Mouse (Mus musculus) myocyte (in vitro differentiated cells): ENCODE results near the gene Pnmt.

ENCODE experiments used
- CEBPB ChIP-seq: IDR thresholded peaks from 2 replicates; pipeline ENCODE4 v1.6.1; 2011; ENCODE audit warnings: mild to moderate bottlenecking, moderate library complexity; ENCODE audit not compliant: poor library complexity, insufficient read depth, severe bottlenecking
- E2F4 ChIP-seq: IDR thresholded peaks from one replicate; pipeline ENCODE4 v1.6.1; 2011; ENCODE audit warnings: mild to moderate bottlenecking, control low read depth, moderate library complexity; ENCODE audit not compliant: insufficient read depth
- MYOD1 ChIP-seq, 3 experiments: IDR thresholded peaks; one replicate each; pipeline ENCODE4 v1.6.1; 2011; ENCODE audit warnings: control low read depth in 2 of 3, low read depth in 2 of 3, mild to moderate bottlenecking in 2 of 3, moderate library complexity in 1 of 3; ENCODE audit not compliant: insufficient read length in 2 of 3, control insufficient read depth in 1 of 3
- MYOG ChIP-seq, 3 experiments: IDR thresholded peaks; one replicate each; pipeline ENCODE4 v1.6.1; 2011; ENCODE audit warnings: control low read depth in 2 of 3, low read depth in 2 of 3, mild to moderate bottlenecking in 2 of 3; ENCODE audit not compliant: insufficient read length in 2 of 3, control insufficient read depth in 1 of 3, insufficient read depth in 1 of 3
- POLR2A ChIP-seq: IDR thresholded peaks from one replicate; pipeline ENCODE4 v1.6.1; 2011; ENCODE audit warnings: low read depth, mild to moderate bottlenecking, control low read depth, moderate library complexity; ENCODE audit not compliant: insufficient read length
- POLR2AphosphoS2 ChIP-seq: IDR thresholded peaks from one replicate; pipeline ENCODE4 v1.6.1; 2011; ENCODE audit warnings: low read depth, control low read depth; ENCODE audit not compliant: insufficient read length
- REST ChIP-seq: IDR thresholded peaks from one replicate; pipeline ENCODE4 v1.6.1; 2011; ENCODE audit warnings: mild to moderate bottlenecking, control low read depth, moderate library complexity; ENCODE audit not compliant: insufficient read depth, insufficient read length
- SRF ChIP-seq: IDR thresholded peaks from one replicate; pipeline ENCODE4 v1.6.1; 2011; ENCODE audit warnings: low read depth; ENCODE audit not compliant: control insufficient read depth, insufficient read length
- TCF12 ChIP-seq: IDR thresholded peaks from one replicate; pipeline ENCODE4 v1.6.1; 2011; ENCODE audit warnings: mild to moderate bottlenecking, control low read depth; ENCODE audit not compliant: poor library complexity, insufficient read depth, severe bottlenecking
- USF1 ChIP-seq: IDR thresholded peaks from one replicate; pipeline ENCODE4 v1.6.1; 2011; ENCODE audit warnings: low read depth, mild to moderate bottlenecking, control low read depth, moderate library complexity

DNA sequence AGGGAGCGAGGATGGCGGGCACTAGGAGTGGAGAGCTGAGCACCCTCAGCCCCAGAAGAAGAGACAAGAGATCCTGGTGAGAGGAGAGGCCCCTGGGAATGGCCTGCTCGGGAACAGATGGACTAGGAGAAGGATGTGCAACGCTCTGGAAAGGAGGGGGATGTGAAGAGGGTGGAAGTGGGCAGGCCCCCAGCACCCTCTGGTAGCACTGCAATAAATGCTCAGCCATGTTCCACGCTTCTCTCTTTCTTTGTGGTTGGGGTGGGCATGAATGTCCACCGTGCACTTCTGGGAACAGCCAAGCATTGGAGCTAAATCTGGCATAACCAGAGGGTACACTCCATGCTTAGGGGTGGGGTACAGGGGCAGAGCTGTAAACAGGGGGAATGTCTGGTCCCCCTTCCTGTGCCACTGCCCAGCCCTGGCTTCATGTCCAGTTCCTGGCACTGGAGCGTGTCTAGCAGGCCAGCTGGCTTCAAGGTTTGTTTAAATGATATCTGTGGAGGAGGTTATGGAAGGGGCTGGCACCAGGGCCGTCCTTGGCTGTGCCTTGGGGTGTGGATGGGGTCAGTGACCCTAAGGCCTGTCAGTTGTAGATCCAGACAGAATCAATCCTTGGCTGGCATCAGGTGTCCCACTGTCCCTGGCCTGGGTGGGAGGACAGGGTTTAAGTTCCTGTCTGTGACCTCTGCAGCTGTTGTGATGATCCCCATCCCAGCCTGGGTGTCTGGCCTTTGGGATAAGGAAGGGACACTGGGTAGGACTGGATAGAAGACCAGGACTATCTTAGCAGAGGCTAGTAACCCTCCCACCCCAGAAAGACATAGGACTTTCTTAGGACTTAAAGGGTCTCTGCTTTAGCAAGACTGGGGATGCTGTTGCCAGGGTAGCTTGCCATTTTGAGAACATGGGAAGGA lies 1.3 kb upstream of the Pnmt start:
- TF ChIP-seq USF1 (no peak), MYOD1 (IDR thresholded peaks at IDR 0.05; ENCODE audit: control insufficient read depth in 1 of 3, insufficient read length in 2 of 3, low read depth in 2 of 3) (peak in 1 of 3 experiments; percentile 78), POLR2A (peak; percentile 46), TCF12 (no peak), MYOG (IDR thresholded peaks at IDR 0.05; ENCODE audit: control insufficient read depth in 1 of 3, insufficient read depth in 1 of 3, insufficient read length in 2 of 3, low read depth in 2 of 3) (peak in 2 of 3 experiments; percentile 40 to 64), CEBPB (no peak), REST (no peak), POLR2AphosphoS2 (peak; percentile 36), E2F4 (no peak), SRF (no peak)
